Mouse (Mus musculus) limb, embryonic 11.5 days (tissue): ENCODE results near the gene Ncoa7. TPM values are rescaled to one million over a fixed set of nuclear protein-coding genes. Genes with fewer than 3 reads are reported as not detected.
"Not testable (repeated sequence)": the region's sequence is repeated elsewhere in the genome, so short reads cannot be mapped to it uniquely, and the experiment has no call there.

Experiments used
- ATAC-seq: fragments of 200-750 bp; cut with Nextera tagmentation; 2 replicates; pipeline ENCODE4 v1.8.0; 2017; ENCODE audit warnings: low read depth; ENCODE audit not compliant: insufficient number of reproducible peaks, low FRiP score, low TSS enrichment
- DNase-seq: peaks from one replicate; pipeline ENCODE4 v3.0.0-alpha.2; 2015; ENCODE audit warnings: low spot score
- H3K27ac ChIP-seq: fragments of 300-500 bp; sonication (generic); replicated peaks from 2 replicates; pipeline ENCODE4 v1.5.1; 2014; ENCODE audit warnings: low read depth, mild to moderate bottlenecking, low read length
- H3K27me3 ChIP-seq: fragments of 300-500 bp; sonication (generic); 2 replicates; pipeline ENCODE4 v1.6.1; 2014; ENCODE audit warnings: mild to moderate bottlenecking, low read length, mixed read lengths; ENCODE audit not compliant: control insufficient read depth, insufficient read depth
- H3K36me3 ChIP-seq: fragments of 300-500 bp; sonication (generic); 2 replicates; pipeline ENCODE4 v1.6.1; 2014; ENCODE audit warnings: mild to moderate bottlenecking, low read length, moderate library complexity, mixed read lengths; ENCODE audit not compliant: control insufficient read depth, insufficient read depth
- H3K4me1 ChIP-seq: fragments of 300-500 bp; sonication (generic); 2 replicates; pipeline ENCODE4 v1.6.1; 2014; ENCODE audit warnings: low read length, mixed read lengths; ENCODE audit not compliant: control insufficient read depth, insufficient read depth
- H3K4me2 ChIP-seq: fragments of 300-500 bp; sonication (generic); 2 replicates; pipeline ENCODE4 v1.6.1; 2014; ENCODE audit warnings: low read depth, mild to moderate bottlenecking, moderate library complexity; ENCODE audit not compliant: severe bottlenecking
- H3K4me3 ChIP-seq: fragments of 300-500 bp; sonication (generic); 2 replicates; pipeline ENCODE4 v1.5.1; 2014; ENCODE audit warnings: low read depth, low read length
- H3K9ac ChIP-seq: fragments of 300-500 bp; sonication (generic); 2 replicates; pipeline ENCODE4 v1.6.1; 2014; ENCODE audit warnings: mild to moderate bottlenecking, low read length
- H3K9me3 ChIP-seq: fragments of 300-500 bp; sonication (generic); 2 replicates; pipeline ENCODE4 v1.6.1; 2016; ENCODE audit warnings: low read length; ENCODE audit not compliant: control insufficient read depth
- WGBS: fragments of 180-500 bp; shearing (Covaris S2); extraction: QIAGEN DNeasy Blood & Tissue Kit; methylation state at CpG from one replicate; pipeline ENCODE4 v1.1.7; 2014; 5-methylcytosine and 5-hydroxymethylcytosine counted together
- polyA plus RNA-seq: library from polyadenylated mRNA; unstranded; fragments of >200 nt; fragmentation: Nextera tagmentation; extraction: Ambion mirVana; gene quantifications from 2 replicates; pipeline ENCODE4 v1.2.1, GENCODE M21; 2014

The Ncoa7 gene
- polyA plus RNA-seq, 1 experiment from 2014 or later = 9.4 TPM

DNA sequence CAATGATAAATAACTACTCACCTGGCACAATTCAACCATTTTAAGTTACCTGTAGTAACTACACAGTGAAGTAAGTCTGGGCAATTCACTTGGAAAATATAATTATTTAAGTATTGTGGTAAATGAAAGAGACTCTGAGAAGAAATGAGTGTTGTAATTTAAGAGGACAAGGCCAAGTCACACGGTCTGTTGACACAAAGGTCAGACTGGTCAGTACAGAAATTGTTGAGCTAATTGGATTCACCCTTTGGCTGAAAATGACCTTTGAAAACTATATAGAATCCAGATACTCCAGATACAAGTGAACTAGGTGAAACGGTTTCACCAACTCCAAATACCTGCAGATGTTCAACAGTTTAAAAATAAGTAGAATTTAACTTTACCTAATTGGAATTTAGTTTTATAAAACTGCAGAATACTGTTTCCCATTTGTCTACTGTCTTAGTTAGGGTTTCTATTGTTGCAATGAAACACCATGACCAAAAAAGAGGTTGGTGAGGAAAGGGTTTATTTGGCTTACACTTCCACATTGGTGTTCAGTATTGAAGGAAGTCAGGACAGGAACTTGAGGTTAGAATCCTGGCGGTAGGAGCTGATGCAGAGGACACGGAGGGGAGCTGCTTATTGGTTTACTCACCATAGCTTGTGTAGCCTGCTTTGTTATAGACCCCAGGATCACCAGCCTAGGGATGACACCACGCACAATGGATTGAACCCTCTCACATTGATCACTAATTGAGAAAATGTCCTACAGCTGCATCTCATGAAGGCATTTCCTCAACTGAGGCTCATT lies 6.5 kb downstream of the Ncoa7 start:
- 78% methylated on average over 5 of the region's 5 CpGs for WGBS
- H3K4me3 ChIP-seq = no peak overlapping the region
- no peaks in the 10 kb centered on the region for H3K27me3 ChIP-seq
- H3K9me3 ChIP-seq = no peaks in the 10 kb centered on the region
- H3K9ac ChIP-seq = no peak overlapping the region
- no peak overlapping the region for H3K4me2 ChIP-seq
- no peaks in the 10 kb centered on the region for H3K36me3 ChIP-seq
- no peak for ATAC-seq
- no peak for DNase-seq
- H3K4me1 ChIP-seq = no peaks in the 10 kb centered on the region
- H3K27ac ChIP-seq = no peak overlapping the region

- Histone ChIP-seq H3K36me3 (no peaks in the 10 kb centered on the region), H3K4me2 (no peak overlapping the region), H3K9ac (no peak overlapping the region), H3K4me1 (no peaks in the 10 kb centered on the region), H3K27me3 (no peaks in the 10 kb centered on the region), H3K4me3 (no peak overlapping the region), H3K9me3 (no peaks in the 10 kb centered on the region), H3K27ac (no peak overlapping the region)
- WGBS = 86% methylated on average over 3 of the region's 3 CpGs
- no peak for ATAC-seq
- DNase-seq = no peak
Measured at GRCm38 (mm10) chr10:30791016-30791415, 12.1 kb downstream of the Ncoa7 start.

- no peaks in the 10 kb centered on the region for H3K36me3 ChIP-seq
- WGBS = 97% methylated on average over 5 of the region's 5 CpGs
- no peak overlapping the region for H3K4me3 ChIP-seq
- no peak overlapping the region for H3K27ac ChIP-seq
- no peaks in the 10 kb centered on the region for H3K4me1 ChIP-seq
- H3K9me3 ChIP-seq = no peaks in the 10 kb centered on the region
- no peaks in the 10 kb centered on the region for H3K27me3 ChIP-seq
- H3K4me2 ChIP-seq = no peak overlapping the region
- H3K9ac ChIP-seq = no peak overlapping the region
- ATAC-seq (no peak), DNase-seq (no peak)
Measured at GRCm38 (mm10) chr10:30789521-30789920, 13.6 kb downstream of the Ncoa7 start.

DNA sequence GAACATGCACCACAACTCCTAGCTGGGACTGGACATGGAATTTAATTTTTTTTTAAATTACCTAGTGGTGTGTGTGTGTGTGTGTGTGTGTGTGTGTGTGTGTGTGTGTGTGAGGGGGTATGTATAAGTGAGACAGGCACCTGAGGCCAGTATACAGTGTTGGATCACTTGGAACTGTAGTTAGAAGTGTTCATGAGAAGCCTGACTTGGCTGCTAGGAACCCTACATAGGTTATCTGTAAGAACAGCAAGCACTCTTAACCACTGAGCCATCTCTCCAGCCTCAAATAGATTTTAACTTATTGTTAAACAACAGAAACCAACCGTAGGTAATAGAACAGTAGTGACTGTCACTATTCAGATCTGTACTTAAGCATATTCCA lies 14.8 kb downstream of the Ncoa7 start:
- DNase-seq = no peak
- Histone ChIP-seq H3K4me3 (no peak overlapping the region), H3K4me1 (no peaks in the 10 kb centered on the region), H3K36me3 (no peaks in the 10 kb centered on the region), H3K27me3 (no peaks in the 10 kb centered on the region), H3K4me2 (no peak overlapping the region), H3K9ac (no peak overlapping the region), H3K9me3 (no peaks in the 10 kb centered on the region), H3K27ac (no peak overlapping the region)
- no peak for ATAC-seq
- 88% methylated on average over 1 of the region's 1 CpGs for WGBS

DNA sequence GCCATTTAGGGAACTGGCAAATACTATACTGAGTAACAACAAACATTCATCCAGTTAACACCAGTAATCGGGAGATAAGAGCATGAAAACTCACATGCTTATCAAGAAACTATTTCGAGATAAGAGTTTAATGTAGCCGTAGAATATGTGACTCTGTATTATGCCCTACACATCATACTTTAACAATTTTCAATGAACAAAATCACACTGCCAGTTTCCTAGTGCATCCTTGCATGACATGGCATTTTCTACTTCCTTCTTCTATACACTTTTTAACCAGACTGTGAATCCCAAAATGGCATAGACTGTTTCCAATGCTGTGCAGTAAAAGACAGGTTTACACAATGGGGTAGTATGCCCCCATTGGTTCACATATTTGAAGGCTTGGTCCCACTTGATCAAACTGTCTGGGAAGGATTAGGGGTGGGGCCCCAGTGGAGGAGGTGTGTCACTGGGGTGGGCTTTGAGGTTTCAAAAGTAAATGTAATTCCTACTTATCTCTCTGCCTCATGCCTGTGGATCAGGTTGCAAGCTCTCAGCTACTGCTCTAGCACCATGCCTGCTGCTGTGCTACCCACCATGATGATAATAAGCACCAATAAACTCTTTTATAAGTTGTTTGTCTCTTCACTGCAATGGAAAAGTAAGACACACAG lies 15.3 kb downstream of the Ncoa7 start:
- ATAC-seq (no peak), DNase-seq (no peak)
- no peak overlapping the region for H3K27ac ChIP-seq
- no peak overlapping the region for H3K4me2 ChIP-seq
- 97% methylated on average over 3 of the region's 3 CpGs for WGBS
- no peaks in the 10 kb centered on the region for H3K27me3 ChIP-seq
- H3K9me3 ChIP-seq = no peaks in the 10 kb centered on the region
- H3K4me1 ChIP-seq = no peaks in the 10 kb centered on the region
- H3K4me3 ChIP-seq = no peak overlapping the region
- H3K36me3 ChIP-seq = no peaks in the 10 kb centered on the region
- H3K9ac ChIP-seq = no peak overlapping the region

DNA sequence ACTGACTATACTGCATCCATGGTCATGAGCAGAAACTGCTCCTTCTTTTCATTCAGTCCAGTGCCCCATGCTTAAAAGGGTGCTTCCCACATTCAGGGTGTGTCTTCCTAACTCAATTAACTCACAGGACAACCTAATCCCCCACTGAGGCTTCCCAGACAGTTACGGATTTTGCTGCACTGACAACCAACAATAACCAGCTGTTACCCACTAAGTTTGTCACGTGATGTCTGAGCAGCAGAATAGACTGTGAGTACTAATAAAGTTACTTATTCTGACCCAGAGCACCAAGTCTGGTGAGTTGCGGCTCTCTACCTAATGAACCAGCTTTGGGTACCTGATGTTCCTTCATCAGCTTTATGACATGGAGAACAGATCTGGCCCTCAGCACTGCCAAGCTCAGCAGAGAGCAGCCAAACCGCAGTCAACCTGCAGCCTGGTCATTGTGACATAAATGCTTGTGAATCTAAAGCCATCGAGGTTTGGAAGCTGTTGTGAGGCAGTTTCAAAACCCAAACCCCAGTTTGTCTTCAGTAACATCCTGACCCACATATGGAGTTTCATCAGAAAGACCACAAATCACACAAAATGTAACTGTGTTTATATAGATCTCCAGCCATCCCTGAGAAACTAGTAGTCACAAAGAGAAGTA lies 16.9 kb downstream of the Ncoa7 start:
- no peak for DNase-seq
- Histone ChIP-seq H3K9ac (no peak overlapping the region), H3K36me3 (no peaks in the 10 kb centered on the region), H3K4me1 (no peaks in the 10 kb centered on the region), H3K9me3 (no peaks in the 10 kb centered on the region), H3K4me2 (no peak overlapping the region), H3K4me3 (no peak overlapping the region), H3K27me3 (no peaks in the 10 kb centered on the region), H3K27ac (no peak overlapping the region)
- WGBS = 83% methylated on average over 5 of the region's 5 CpGs
- no peak for ATAC-seq

GRCm38 (mm10) chr10:30780921-30781320 lies 22.2 kb downstream of the Ncoa7 start:
- not testable (repeated sequence) for H3K4me3 ChIP-seq, H3K27me3 ChIP-seq, H3K4me1 ChIP-seq, H3K9me3 ChIP-seq, ATAC-seq, H3K9ac ChIP-seq, DNase-seq, H3K4me2 ChIP-seq, H3K27ac ChIP-seq, H3K36me3 ChIP-seq
- 93% methylated on average over 9 of the region's 9 CpGs for whole genome bisulfite sequencing

- H3K4me1 ChIP-seq = no peaks in the 10 kb centered on the region
- DNase-seq (no peak), ATAC-seq (no peak)
- no peak overlapping the region for H3K4me2 ChIP-seq
- no peak overlapping the region for H3K27ac ChIP-seq
- no peak overlapping the region for H3K4me3 ChIP-seq
- no peaks in the 10 kb centered on the region for H3K36me3 ChIP-seq
- H3K9me3 ChIP-seq = no peaks in the 10 kb centered on the region
- H3K27me3 ChIP-seq = no peaks in the 10 kb centered on the region
- WGBS = 68% methylated on average over 3 of the region's 3 CpGs
- no peak overlapping the region for H3K9ac ChIP-seq
Measured at GRCm38 (mm10) chr10:30778240-30778639, 24.9 kb downstream of the Ncoa7 start.
